Mouse (Mus musculus) CD4-positive naive resting alpha-beta T cell, adult 76 days (primary cell): ENCODE data around the gene Prkaa1. TPM values are rescaled to one million over a fixed set of nuclear protein-coding genes. Genes with fewer than 3 reads are reported as not detected.

Experiments used
- total RNA-seq: library from RNA; stranded (reverse); gene quantifications from one replicate; pipeline ENCODE4 v1.2.4, GENCODE M21; 2023

The Prkaa1 gene
- 19.7 TPM for total RNA-seq

GRCm38 (mm10) chr15:5143361-5144020, at the start of gene Prkaa1:
Gene Prkaa1, plus strand, starts transcription at chr15:5143861.

GRCm38 (mm10) chr15:5107686-5108654, 35.7 kb upstream of the Prkaa1 start, which contains the start of gene Card6:
Gene Card6, minus strand, starts transcription at chr15:5108539.

GRCm38 (mm10) chr15:5116270-5117030, 27.2 kb upstream of the Prkaa1 start, which contains the start of gene Rpl37:
Gene Rpl37, plus strand, starts transcription at chr15:5116645.

GRCm38 (mm10) chr15:5185366-5186292, 42.0 kb downstream of the Prkaa1 start, which contains the start of gene Ttc33:
Gene Ttc33, plus strand, starts transcription at chr15:5185525.

Other genes starting within 250 kb of the Prkaa1 start
- gene Mroh2b, start 245.1 kb upstream of the Prkaa1 start, total RNA-seq, result not detected
- not detected for gene C7, start 80.1 kb upstream of the Prkaa1 start, total RNA-seq
- gene Card6, start 35.3 kb upstream of the Prkaa1 start, total RNA-seq, result 108 TPM
- gene Rpl37, start 27.2 kb upstream of the Prkaa1 start, total RNA-seq, result 1,176 TPM
- gene Ttc33, start 41.7 kb downstream of the Prkaa1 start, total RNA-seq, result 20.4 TPM
- 54.7 TPM for gene Ptger4, start 100.3 kb downstream of the Prkaa1 start, total RNA-seq